Mouse (Mus musculus) neural tube, embryonic 14.5 days (tissue): ENCODE measurements at regions not wholly inside any gene's neighbourhood (a gene's known extent, or its start where the extent isn't known, plus 50 kb on each side); places are given as distances from the start of the nearest gene placed in this dataset.

Experiments
- ATAC-seq: fragments of 200-750 bp; cut with Nextera tagmentation; 2 replicates; pipeline ENCODE4 v1.8.0; 2017; ENCODE audit warnings: low read depth, mild to moderate bottlenecking, moderate TSS enrichment, moderate library complexity
- H3K27ac ChIP-seq: fragments of 300-500 bp; sonication (generic); 2 replicates; pipeline ENCODE4 v1.5.1; 2014; ENCODE audit warnings: low read depth, mild to moderate bottlenecking, control low read depth, low read length, moderate library complexity, mixed read lengths
- H3K27me3 ChIP-seq: fragments of 300-500 bp; sonication (generic); 2 replicates; pipeline ENCODE4 v1.6.1; 2014; ENCODE audit warnings: low read length; ENCODE audit not compliant: control insufficient read depth, insufficient read depth
- H3K36me3 ChIP-seq: fragments of 300-500 bp; sonication (generic); 2 replicates; pipeline ENCODE4 v1.6.1; 2014; ENCODE audit warnings: low read length, mixed read lengths; ENCODE audit not compliant: control insufficient read depth, insufficient read depth
- H3K4me1 ChIP-seq: fragments of 300-500 bp; sonication (generic); 2 replicates; pipeline ENCODE4 v1.6.1; 2014; ENCODE audit warnings: low read length; ENCODE audit not compliant: control insufficient read depth, insufficient read depth
- H3K4me2 ChIP-seq: fragments of 300-500 bp; sonication (generic); 2 replicates; pipeline ENCODE4 v1.6.1; 2014; ENCODE audit warnings: mild to moderate bottlenecking, low read depth, low read length, control low read depth
- H3K4me3 ChIP-seq: fragments of 300-500 bp; sonication (generic); 2 replicates; pipeline ENCODE4 v1.5.1; 2014; ENCODE audit warnings: low read depth, low read length, control low read depth, mixed read lengths
- H3K9ac ChIP-seq: fragments of 300-500 bp; sonication (generic); replicated peaks from 2 replicates; pipeline ENCODE4 v1.6.1; 2014; ENCODE audit warnings: low read depth, mild to moderate bottlenecking, control low read depth, low read length, mixed read lengths
- H3K9me3 ChIP-seq: fragments of 300-500 bp; sonication (generic); 2 replicates; pipeline ENCODE4 v1.6.1; 2016; ENCODE audit warnings: low read length; ENCODE audit not compliant: control insufficient read depth
- WGBS: fragments of 180-500 bp; shearing (Covaris S2); extraction: QIAGEN DNeasy Blood & Tissue Kit; methylation state at CpG from one replicate; pipeline ENCODE4 v1.1.7; 2014; 5-methylcytosine and 5-hydroxymethylcytosine counted together

DNA sequence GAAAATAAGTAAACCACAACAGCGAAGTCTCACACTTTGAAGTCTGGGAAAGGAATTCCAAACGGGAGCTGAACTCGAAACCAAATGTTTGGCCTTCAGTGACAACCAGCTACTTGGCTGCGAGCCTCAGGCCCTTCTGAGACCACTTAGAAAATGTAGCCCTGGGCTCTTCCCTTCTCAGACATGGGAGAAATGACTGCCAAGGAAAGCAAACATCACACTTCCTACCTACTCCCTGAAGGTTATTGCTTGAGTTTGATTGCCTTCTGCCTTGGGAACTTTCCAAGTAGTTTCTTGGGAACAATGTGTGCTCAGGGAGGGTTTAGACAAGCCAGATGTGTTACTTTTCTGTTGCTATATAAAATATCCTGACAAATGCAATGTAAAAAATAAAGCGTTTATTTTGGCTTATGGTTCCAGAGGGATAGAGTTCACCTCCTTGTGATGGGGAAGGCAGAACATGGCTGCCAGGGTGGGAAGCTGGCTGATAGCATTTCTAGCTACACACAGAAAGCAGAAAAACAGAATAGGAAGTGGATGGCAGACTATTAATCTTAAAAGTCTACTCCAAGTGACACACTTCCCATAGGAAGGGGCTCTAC is 194.8 kb upstream of the Rack1 start:
- H3K4me3 ChIP-seq = no peak overlapping the region
- H3K4me1 ChIP-seq = no peaks in the 10 kb centered on the region
- no peak overlapping the region for H3K27ac ChIP-seq
- no peaks in the 10 kb centered on the region for H3K27me3 ChIP-seq
- H3K9me3 ChIP-seq = no peaks in the 10 kb centered on the region
- WGBS = 74% methylated on average over 5 of the region's 5 CpGs
- H3K9ac ChIP-seq = no peak overlapping the region
- ATAC-seq = no peak
- no peak overlapping the region for H3K4me2 ChIP-seq
- no peaks in the 10 kb centered on the region for H3K36me3 ChIP-seq

DNA sequence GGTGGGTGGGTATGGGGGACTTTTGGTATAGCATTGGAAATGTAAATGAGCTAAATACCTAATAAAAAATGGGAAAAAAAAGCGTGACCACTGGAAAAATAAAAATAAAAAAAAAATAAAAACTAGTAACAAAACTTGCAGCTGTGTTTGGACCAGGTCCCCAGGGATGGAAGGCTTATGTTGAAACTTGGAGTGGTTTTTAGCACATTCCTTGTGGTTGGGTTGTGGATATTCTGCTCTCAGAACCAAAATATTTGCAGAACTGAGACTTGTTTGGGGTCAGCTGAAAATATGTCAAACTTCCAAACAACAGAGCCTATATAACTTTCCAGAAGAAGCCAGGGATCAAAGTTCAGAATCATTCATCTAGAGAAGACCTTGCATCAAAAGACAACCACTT is 199.0 kb upstream of the Rack1 start:
- Histone ChIP-seq H3K4me3 (no peak overlapping the region), H3K27ac (no peak overlapping the region)
- 85% methylated on average over 1 of the region's 1 CpGs for WGBS

DNA sequence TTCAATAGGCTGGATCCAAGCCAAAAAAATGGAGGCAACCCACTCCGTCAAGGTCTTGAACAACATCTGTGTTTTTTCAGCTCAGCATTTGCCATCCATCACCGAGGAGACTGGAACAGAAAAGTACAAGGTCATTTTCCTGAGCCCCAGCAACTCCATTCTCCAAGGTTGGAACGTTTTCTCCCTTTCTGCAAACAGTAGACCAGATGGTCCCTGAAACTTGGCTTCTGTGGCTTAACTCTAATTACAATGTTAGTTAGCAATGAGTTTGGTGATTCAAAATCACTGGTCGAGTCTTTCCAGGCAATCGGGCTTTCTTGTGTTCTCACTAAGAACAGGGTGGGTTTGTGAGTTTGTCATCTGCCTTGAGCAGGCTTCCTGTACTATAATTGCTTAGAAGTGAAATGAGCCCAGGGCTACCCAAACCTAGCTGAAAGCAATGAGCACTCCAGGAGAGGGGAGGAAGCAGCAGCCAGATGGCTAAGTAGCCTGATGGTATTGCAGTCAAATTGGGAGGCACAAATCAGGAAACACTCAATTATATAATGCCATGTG is 200.5 kb upstream of the Rack1 start:
- Histone ChIP-seq H3K4me2 (no peak overlapping the region), H3K4me3 (no peak overlapping the region), H3K9me3 (no peaks in the 10 kb centered on the region), H3K36me3 (no peaks in the 10 kb centered on the region), H3K9ac (no peak overlapping the region), H3K27ac (no peak overlapping the region), H3K4me1 (no peaks in the 10 kb centered on the region), H3K27me3 (no peaks in the 10 kb centered on the region)
- no peak for ATAC-seq
- 63% methylated on average over 5 of the region's 5 CpGs for WGBS

More for the DNA sequence above, 199.0 kb upstream of the Rack1 start:
- no peak for ATAC-seq
- no peaks in the 10 kb centered on the region for H3K9me3 ChIP-seq
- H3K4me2 ChIP-seq = no peak overlapping the region
- H3K36me3 ChIP-seq = no peaks in the 10 kb centered on the region
- H3K4me1 ChIP-seq = no peaks in the 10 kb centered on the region
- H3K27me3 ChIP-seq = no peaks in the 10 kb centered on the region
- no peak overlapping the region for H3K9ac ChIP-seq

DNA sequence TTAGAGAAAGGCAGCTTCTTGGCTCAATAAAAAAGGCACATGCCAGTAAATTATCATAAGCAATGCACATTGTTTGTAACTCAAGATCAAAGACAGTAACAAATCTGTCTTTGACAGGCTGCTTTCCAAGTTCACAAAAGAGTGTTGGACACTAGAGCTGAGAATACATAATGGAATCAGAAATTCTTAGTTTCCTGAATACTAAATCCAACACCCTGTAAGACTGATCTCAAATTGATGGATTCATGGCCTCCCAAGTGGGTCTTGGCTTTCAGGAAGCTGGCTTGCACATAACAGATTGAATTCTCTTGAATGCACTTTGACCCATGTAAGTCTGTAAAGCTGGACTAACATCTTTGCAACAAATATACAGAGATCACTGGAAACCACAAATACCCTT is 201.1 kb upstream of the Rack1 start:
- ATAC-seq = no peak
- Histone ChIP-seq H3K9ac (no peak overlapping the region), H3K9me3 (no peaks in the 10 kb centered on the region), H3K4me1 (no peaks in the 10 kb centered on the region), H3K4me3 (no peak overlapping the region), H3K4me2 (no peak overlapping the region), H3K36me3 (no peaks in the 10 kb centered on the region), H3K27ac (no peak overlapping the region), H3K27me3 (no peaks in the 10 kb centered on the region)

DNA sequence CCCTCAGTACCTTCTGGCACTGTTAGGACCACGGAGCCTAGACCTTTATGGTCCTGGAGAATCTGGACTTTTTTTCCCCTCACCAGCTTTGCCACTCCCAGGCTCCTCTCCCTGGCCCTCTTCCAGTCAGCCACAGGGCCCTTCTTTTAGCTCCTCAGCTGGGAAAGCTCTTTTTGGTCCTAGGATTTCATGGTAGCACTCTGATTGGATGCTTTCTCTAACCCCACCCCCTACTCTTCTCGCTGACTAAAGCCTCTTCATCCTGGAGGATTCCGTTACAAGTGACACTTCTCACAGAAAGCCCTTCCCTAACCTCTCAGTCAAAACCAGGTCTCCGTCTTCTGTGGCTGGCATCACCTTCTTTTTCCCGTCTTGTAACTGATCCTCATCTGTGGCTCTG is 205.7 kb upstream of the Rack1 start:
- no peaks in the 10 kb centered on the region for H3K9me3 ChIP-seq
- H3K27ac ChIP-seq = no peak overlapping the region
- 36% methylated on average over 5 of the region's 5 CpGs for WGBS
- no peak for ATAC-seq
- H3K4me1 ChIP-seq = no peaks in the 10 kb centered on the region
- H3K27me3 ChIP-seq = no peaks in the 10 kb centered on the region
- H3K36me3 ChIP-seq = no peaks in the 10 kb centered on the region
- H3K4me3 ChIP-seq = no peak overlapping the region
- H3K9ac ChIP-seq = no peak overlapping the region
- H3K4me2 ChIP-seq = no peak overlapping the region

- ATAC-seq = peak; percentile 85
- Histone ChIP-seq H3K9ac (no peak overlapping the region), H3K36me3 (no peaks in the 10 kb centered on the region), H3K4me2 (no peak overlapping the region), H3K4me3 (no peak overlapping the region), H3K27ac (no peak overlapping the region), H3K9me3 (no peaks in the 10 kb centered on the region), H3K27me3 (no peaks in the 10 kb centered on the region), H3K4me1 (no peaks in the 10 kb centered on the region)
- WGBS = 33% methylated on average over 9 of the region's 9 CpGs
Observed at GRCm38 (mm10) chr11:48588833-48589649, 211.1 kb upstream of the Rack1 start.

- H3K4me1 ChIP-seq = no peaks in the 10 kb centered on the region
- no peak overlapping the region for H3K4me2 ChIP-seq
- H3K36me3 ChIP-seq = no peaks in the 10 kb centered on the region
- WGBS = 89% methylated on average over 3 of the region's 3 CpGs
- no peak overlapping the region for H3K4me3 ChIP-seq
- no peaks in the 10 kb centered on the region for H3K9me3 ChIP-seq
- H3K9ac ChIP-seq = no peak overlapping the region
- no peaks in the 10 kb centered on the region for H3K27me3 ChIP-seq
- ATAC-seq = no peak
- no peak overlapping the region for H3K27ac ChIP-seq
Observed at GRCm38 (mm10) chr11:48568769-48569168, 231.4 kb upstream of the Rack1 start.

- WGBS = 63% methylated on average over 6 of the region's 6 CpGs
Observed at GRCm38 (mm10) chr11:48567583-48568562, 232.3 kb upstream of the Rack1 start.

More at GRCm38 (mm10) chr11:48567583-48568562, 232.3 kb upstream of the Rack1 start:
- H3K4me1 ChIP-seq = no peaks in the 10 kb centered on the region
- no peak for ATAC-seq
- no peak overlapping the region for H3K4me3 ChIP-seq
- no peaks in the 10 kb centered on the region for H3K36me3 ChIP-seq
- no peaks in the 10 kb centered on the region for H3K27me3 ChIP-seq
- no peak overlapping the region for H3K27ac ChIP-seq
- H3K4me2 ChIP-seq = no peak overlapping the region
- no peaks in the 10 kb centered on the region for H3K9me3 ChIP-seq
- no peak overlapping the region for H3K9ac ChIP-seq
